Mouse (Mus musculus) lung, embryonic 16.5 days (tissue): ENCODE results near the gene Nfil3. TPM values are rescaled to one million over a fixed set of nuclear protein-coding genes. Genes with fewer than 3 reads are reported as not detected.

Experiments used
- ATAC-seq: fragments of 200-750 bp; cut with Nextera tagmentation; 2 replicates; pipeline ENCODE4 v1.8.0; 2017; ENCODE audit warnings: low read depth, mild to moderate bottlenecking, moderate library complexity
- H3K27ac ChIP-seq: fragments of 300-500 bp; sonication (generic); 2 replicates; pipeline ENCODE4 v1.5.1; 2014; ENCODE audit warnings: mild to moderate bottlenecking, control low read depth, low read length
- H3K27me3 ChIP-seq: fragments of 300-500 bp; sonication (generic); 2 replicates; pipeline ENCODE4 v1.6.1; 2014; ENCODE audit warnings: low read depth, low read length, mixed read lengths; ENCODE audit not compliant: control insufficient read depth, insufficient read depth
- H3K36me3 ChIP-seq: fragments of 300-500 bp; sonication (generic); 2 replicates; pipeline ENCODE4 v1.6.1; 2014; ENCODE audit warnings: low read length; ENCODE audit not compliant: control insufficient read depth, insufficient read depth
- H3K4me1 ChIP-seq: fragments of 300-500 bp; sonication (generic); replicated peaks from 2 replicates; pipeline ENCODE4 v1.6.1; 2014; ENCODE audit warnings: low read length, mixed read lengths; ENCODE audit not compliant: control insufficient read depth, insufficient read depth
- H3K4me2 ChIP-seq: fragments of 300-500 bp; sonication (generic); 2 replicates; pipeline ENCODE4 v1.6.1; 2014; ENCODE audit warnings: low read depth, low read length, control low read depth
- H3K4me3 ChIP-seq: fragments of 300-500 bp; sonication (generic); 2 replicates; pipeline ENCODE4 v1.5.1; 2014; ENCODE audit warnings: mild to moderate bottlenecking, low read length, control low read depth
- H3K9ac ChIP-seq: fragments of 300-500 bp; sonication (generic); 2 replicates; pipeline ENCODE4 v1.6.1; 2014; ENCODE audit warnings: low read length, control low read depth
- H3K9me3 ChIP-seq: fragments of 300-500 bp; sonication (generic); 2 replicates; pipeline ENCODE4 v1.6.1; 2016; ENCODE audit warnings: low read length; ENCODE audit not compliant: control insufficient read depth
- WGBS: fragments of 180-500 bp; shearing (Covaris S2); extraction: QIAGEN DNeasy Blood & Tissue Kit; methylation state at CpG from one replicate; pipeline ENCODE4 v1.1.7; 2014; 5-methylcytosine and 5-hydroxymethylcytosine counted together
- polyA plus RNA-seq: library from polyadenylated mRNA; unstranded; fragments of >200 nt; fragmentation: Nextera tagmentation; extraction: Ambion mirVana; gene quantifications from 2 replicates; pipeline ENCODE4 v1.2.1, GENCODE M21; 2015

Gene Nfil3
- polyA plus RNA-seq, 1 experiment from 2014 or later = 20.8 TPM

DNA sequence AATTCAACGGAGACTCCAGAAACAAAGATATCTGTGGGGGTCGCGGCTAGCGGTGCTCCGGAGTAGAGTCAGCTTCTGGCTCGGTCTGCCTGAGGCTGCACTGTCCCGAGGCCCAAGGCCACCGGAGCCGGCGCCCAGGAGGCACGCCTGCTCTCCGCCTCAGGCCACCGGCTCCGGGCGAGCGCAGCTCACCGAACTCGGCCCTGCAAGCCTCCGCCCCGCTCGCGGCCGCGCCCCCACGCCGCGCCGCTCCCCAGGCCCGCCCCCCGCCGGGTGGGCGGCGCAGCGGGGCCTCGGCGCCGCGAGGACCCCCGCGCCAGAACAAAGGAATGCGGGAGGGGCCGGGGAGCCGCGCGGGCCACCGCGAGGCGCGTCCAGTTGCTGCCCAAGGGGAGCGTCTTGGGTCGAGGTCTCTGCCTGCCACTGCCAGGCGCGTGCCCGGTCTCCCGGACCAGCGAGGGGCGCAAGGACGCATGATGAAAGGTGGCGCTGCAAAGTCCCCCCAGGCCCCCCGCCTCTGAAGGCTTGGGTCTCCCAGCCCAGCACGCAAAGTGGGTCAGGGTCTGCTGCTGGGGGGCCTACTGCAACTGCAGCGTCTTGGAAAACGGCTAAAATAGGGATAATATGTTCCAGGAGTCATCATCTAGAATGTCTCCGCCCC is 2.4 kb downstream of the Nfil3 start:
- peak; percentile 9 for ATAC-seq
- under 1% methylated on average over 58 of the region's 64 CpGs for whole genome bisulfite sequencing

DNA sequence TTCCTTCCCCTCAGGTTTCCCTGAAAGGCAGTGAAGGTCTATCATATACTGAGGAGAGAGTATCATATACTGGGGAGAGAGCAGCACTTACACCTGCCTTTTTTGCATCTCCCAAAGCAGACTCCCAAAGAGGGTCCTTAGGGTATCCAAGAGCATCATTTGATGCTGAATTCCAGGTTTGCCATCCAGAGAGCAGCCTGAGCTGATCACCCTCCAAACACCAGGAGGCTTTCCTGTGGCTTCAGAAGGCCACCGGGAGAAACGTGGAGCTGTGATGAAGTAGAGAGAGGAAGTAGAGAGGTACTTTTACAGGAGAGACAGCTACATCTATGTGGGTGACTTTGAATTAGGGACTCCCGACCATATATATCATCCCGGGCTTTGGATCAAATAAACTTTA is 3.1 kb downstream of the Nfil3 start:
- ATAC-seq = no peak
- Histone ChIP-seq H3K4me3 (peak overlapping the region; percentile 66), H3K4me2 (peak overlapping the region; percentile 98), H3K9ac (no peak overlapping the region), H3K27ac (no peak overlapping the region), H3K27me3 (no peaks in the 10 kb centered on the region), H3K36me3 (no peaks in the 10 kb centered on the region), H3K4me1 (peaks cover 25% of the 10 kb centered on the region), H3K9me3 (no peaks in the 10 kb centered on the region)
- WGBS = 22% methylated on average over 4 of the region's 4 CpGs

More for the DNA sequence above, 2.4 kb downstream of the Nfil3 start:
- H3K4me2 ChIP-seq = peak overlapping the region; percentile 98
- peak overlapping the region; percentile 66 for H3K4me3 ChIP-seq
- H3K27me3 ChIP-seq = no peaks in the 10 kb centered on the region
- no peaks in the 10 kb centered on the region for H3K36me3 ChIP-seq
- H3K27ac ChIP-seq = peak overlapping the region; percentile 74
- peak overlapping the region; percentile 76 for H3K9ac ChIP-seq
- H3K4me1 ChIP-seq = peaks cover 25% of the 10 kb centered on the region
- no peaks in the 10 kb centered on the region for H3K9me3 ChIP-seq

DNA sequence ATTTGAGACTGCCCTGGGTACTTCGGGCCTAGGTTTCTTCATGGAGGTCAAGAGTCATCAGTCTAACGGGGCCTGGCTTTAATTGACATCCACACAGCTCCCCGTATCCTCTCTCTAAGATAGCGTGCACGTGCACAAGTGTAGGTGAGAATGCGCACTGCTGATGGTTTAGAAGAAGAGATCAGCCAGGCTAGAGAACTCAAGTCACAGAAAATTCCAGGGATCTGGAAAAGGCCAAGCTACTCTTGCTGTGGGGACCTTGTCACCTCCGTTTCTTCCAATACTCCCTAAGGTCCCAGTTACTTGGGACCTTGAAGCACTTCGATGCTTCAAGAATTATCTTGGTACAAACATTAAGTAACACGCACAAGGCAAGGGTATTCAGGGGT is 3.7 kb downstream of the Nfil3 start:
- ATAC-seq = no peak
- H3K9ac ChIP-seq = no peak overlapping the region
- H3K9me3 ChIP-seq = no peaks in the 10 kb centered on the region

DNA sequence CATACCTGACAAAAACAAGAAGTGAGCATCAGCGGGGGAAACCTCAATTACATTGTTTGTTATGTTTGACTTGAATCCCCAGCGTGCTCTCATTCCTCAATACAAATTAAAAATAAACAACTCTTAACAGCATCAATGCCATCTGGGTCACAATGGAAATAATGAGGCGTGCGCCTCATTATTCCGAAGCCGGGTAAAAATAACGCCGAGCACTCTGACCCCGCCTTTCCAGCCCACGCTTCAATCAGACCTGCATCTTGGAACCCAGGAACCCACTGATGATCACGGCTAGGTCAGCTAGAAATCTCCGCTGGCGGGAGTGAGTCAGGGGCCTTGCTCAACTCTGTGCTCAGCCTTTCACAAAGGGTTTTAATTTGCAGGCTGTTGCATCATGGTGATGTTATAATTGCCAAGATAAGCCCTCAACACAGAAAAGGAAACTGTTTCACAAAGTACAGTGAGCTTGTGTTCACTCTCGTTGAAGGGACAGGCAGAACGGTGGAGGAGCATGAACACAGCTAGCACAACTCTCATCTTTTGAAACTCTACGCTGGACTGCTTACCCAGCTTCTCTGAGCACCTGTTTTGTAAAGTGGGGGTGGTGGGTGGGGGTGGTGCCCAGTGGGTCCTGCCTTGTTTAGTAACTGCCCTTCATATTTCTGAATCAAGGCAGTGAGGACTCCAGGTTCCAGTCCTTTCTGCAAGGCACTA is 4.2 kb downstream of the Nfil3 start:
- 51% methylated on average over 16 of the region's 16 CpGs for WGBS
- no peaks in the 10 kb centered on the region for H3K9me3 ChIP-seq
- H3K27ac ChIP-seq = no peak overlapping the region
- no peak overlapping the region for H3K9ac ChIP-seq
- ATAC-seq = no peak
- H3K4me1 ChIP-seq = peaks cover 18% of the 10 kb centered on the region
- no peak overlapping the region for H3K4me3 ChIP-seq
- no peaks in the 10 kb centered on the region for H3K36me3 ChIP-seq
- H3K27me3 ChIP-seq = no peaks in the 10 kb centered on the region
- H3K4me2 ChIP-seq = peak overlapping the region; percentile 2; the same call in 1 of the 2 replicates

More for the DNA sequence above, 3.7 kb downstream of the Nfil3 start:
- H3K4me1 ChIP-seq = peaks cover 24% of the 10 kb centered on the region
- H3K27me3 ChIP-seq = no peaks in the 10 kb centered on the region
- no peak overlapping the region for H3K4me3 ChIP-seq
- H3K27ac ChIP-seq = no peak overlapping the region
- no peak overlapping the region for H3K4me2 ChIP-seq
- WGBS = 86% methylated on average over 9 of the region's 9 CpGs
- H3K36me3 ChIP-seq = no peaks in the 10 kb centered on the region

DNA sequence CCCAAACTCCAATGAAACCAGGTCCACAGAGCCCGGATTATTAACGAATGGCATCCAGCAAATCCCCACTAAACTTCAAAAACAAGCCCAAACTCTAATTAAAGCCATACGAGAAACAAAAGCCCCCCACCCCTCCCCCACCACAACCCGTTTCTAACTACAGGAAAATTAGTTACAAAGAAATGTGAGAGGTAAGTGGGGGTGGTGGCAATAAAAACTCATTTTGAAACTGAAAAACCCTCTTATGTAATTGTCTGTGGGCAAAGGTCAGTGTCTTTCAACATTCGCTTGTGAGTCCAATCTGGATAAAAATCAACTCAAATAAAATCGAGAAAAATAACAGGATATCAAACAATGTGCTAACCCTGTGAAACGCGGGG is 4.8 kb downstream of the Nfil3 start:
- Histone ChIP-seq H3K27ac (no peak overlapping the region), H3K4me2 (peak overlapping the region; percentile 2; the same call in 1 of the 2 replicates), H3K27me3 (no peaks in the 10 kb centered on the region), H3K4me3 (no peak overlapping the region), H3K9ac (no peak overlapping the region), H3K36me3 (no peaks in the 10 kb centered on the region), H3K4me1 (peaks cover 18% of the 10 kb centered on the region), H3K9me3 (no peaks in the 10 kb centered on the region)
- no peak for ATAC-seq
- WGBS = 49% methylated on average over 8 of the region's 8 CpGs

DNA sequence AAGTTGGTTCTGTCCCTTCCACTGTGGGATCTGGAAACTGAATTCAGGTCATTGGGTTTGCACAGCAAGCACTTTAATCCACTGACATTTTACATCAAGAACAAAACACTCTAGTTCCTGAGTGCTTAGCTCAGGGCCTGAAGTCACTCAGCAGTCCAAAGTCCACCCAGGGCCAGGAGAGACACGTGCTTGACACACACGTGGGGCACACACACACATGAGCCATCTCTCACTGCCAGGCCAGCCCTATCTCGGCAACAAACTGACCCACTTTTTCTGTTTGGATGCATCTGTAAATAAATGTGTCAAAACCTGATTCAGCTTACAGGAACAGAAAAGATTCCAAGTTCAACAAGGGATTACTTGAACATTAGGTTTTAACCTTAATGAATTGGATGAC is 6.2 kb downstream of the Nfil3 start:
- no peak overlapping the region for H3K4me2 ChIP-seq
- ATAC-seq = no peak
- H3K9me3 ChIP-seq = no peaks in the 10 kb centered on the region
- H3K27ac ChIP-seq = no peak overlapping the region
- WGBS = 58% methylated on average over 3 of the region's 3 CpGs
- H3K9ac ChIP-seq = no peak overlapping the region
- H3K27me3 ChIP-seq = no peaks in the 10 kb centered on the region
- no peak overlapping the region for H3K4me3 ChIP-seq
- no peaks in the 10 kb centered on the region for H3K36me3 ChIP-seq
- peaks cover 18% of the 10 kb centered on the region for H3K4me1 ChIP-seq

DNA sequence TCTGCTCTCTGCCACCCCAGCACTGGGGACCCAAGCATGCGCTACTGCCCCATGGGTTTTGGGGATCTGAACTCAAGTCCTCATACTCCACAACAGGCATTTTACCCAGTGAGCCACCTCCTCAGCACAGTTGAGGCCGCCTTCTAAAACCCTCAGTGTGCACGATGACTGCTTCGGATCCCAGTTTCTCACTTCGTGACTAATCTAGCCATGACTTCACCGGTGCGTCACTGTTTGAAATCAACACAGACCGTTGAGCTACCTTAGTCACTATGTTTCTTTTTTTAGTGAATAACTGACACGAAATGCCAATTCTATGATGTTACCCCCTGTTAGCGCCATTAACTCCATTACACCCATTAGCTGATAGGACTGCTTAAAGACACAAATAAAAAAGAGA is 7.4 kb downstream of the Nfil3 start:
- ATAC-seq = no peak
- H3K27me3 ChIP-seq = no peaks in the 10 kb centered on the region
- no peak overlapping the region for H3K4me3 ChIP-seq
- H3K4me2 ChIP-seq = no peak overlapping the region
- peaks cover 13% of the 10 kb centered on the region for H3K4me1 ChIP-seq
- H3K9me3 ChIP-seq = no peaks in the 10 kb centered on the region
- H3K36me3 ChIP-seq = no peaks in the 10 kb centered on the region
- 94% methylated on average over 10 of the region's 10 CpGs for WGBS
- no peak overlapping the region for H3K27ac ChIP-seq
- no peak overlapping the region for H3K9ac ChIP-seq

DNA sequence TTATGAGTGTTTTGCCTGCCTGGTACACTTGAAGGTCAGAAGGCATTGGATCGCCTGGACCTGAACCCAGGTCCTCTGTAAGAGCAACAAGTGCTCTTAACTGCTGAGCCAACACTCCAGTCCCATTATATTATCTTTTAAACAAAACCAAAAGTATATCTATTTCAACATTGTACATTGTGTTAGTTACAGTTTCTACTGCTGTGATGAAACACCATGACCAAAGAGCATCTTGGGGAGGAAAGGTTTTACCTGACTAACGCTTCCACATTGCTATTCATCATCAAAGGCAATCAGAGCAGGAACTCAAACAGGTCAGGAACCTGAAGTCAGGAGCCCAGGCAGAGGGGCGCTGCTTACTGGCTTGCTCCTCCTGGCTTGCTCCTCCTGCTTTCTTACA is 8.2 kb downstream of the Nfil3 start:
- no peak overlapping the region for H3K27ac ChIP-seq
- no peaks in the 10 kb centered on the region for H3K27me3 ChIP-seq
- ATAC-seq = no peak
- H3K36me3 ChIP-seq = peaks cover 7% of the 10 kb centered on the region
- 85% methylated on average over 3 of the region's 3 CpGs for WGBS
- no peak overlapping the region for H3K9ac ChIP-seq
- H3K4me1 ChIP-seq = peaks cover 10% of the 10 kb centered on the region
- no peak overlapping the region for H3K4me3 ChIP-seq
- no peak overlapping the region for H3K4me2 ChIP-seq
- H3K9me3 ChIP-seq = no peaks in the 10 kb centered on the region

DNA sequence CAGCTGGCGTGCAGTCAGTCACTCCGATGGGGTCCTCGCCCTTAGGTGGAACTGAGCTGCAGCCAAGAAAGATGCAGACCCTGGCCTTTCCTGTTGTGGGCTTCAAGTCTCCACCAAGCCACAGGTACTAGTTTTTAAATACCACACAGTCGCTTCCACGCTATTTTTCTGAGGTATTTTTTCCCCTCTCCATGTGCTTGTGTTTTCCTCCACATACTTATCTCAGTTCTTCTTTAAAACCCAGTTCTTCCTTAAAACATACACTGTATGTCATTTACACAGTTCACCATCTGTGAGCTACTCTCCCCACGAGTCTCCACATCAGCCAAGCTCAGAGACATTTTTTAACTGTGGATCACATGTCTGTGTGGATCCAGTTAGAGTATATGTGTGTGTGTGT is 10.0 kb downstream of the Nfil3 start:
- no peak overlapping the region for H3K4me2 ChIP-seq
- no peak overlapping the region for H3K27ac ChIP-seq
- H3K4me3 ChIP-seq = no peak overlapping the region
- H3K27me3 ChIP-seq = no peaks in the 10 kb centered on the region
- H3K36me3 ChIP-seq = peaks cover 21% of the 10 kb centered on the region
- WGBS = 81% methylated on average over 6 of the region's 6 CpGs
- no peaks in the 10 kb centered on the region for H3K9me3 ChIP-seq
- ATAC-seq = no peak
- H3K9ac ChIP-seq = no peak overlapping the region
- H3K4me1 ChIP-seq = no peaks in the 10 kb centered on the region; the same call in 1 of the 2 replicates
